9 mouse cellular contexts compared by ENCODE assay signal in genomic region chr9:40320405-40320804, GRCm38 (mm10). TPM values are rescaled to one million over a fixed set of nuclear protein-coding genes. Genes with fewer than 3 reads are reported as not detected.
DNase-seq lines count a peak whose midpoint lies in the region; ATAC-seq and TF ChIP-seq lines count a peak whose summit lies in the region.
"Had no signal": no experiment of that assay in that cellular context is flagged by ENCODE, and none has a peak within 500 bp of the region (broad histone marks: within the 10 kb centered on the region; RNA-seq: fewer than 3 reads in every experiment).

No protein-coding gene starts in this region.

- DNase-seq in heart, adult 2 months: no peak
- no peak for DNase-seq in heart, postnatal 4 days
- DNase-seq in lung, adult 2 months: no peak
- DNase-seq in hindbrain, embryonic 14.5 days (ENCODE audit: low spot score): no peak
- no peak for DNase-seq in c-Kit-positive CD71-positive TER-119-positive erythroid progenitor cells, embryonic 14.5 days (ENCODE audit: low spot score)
- no peak for DNase-seq in urinary bladder, postnatal 4 days (ENCODE audit: low spot score in 2 of 2)

- H3K9me3 ChIP-seq in lung, embryonic 16.5 days (ENCODE audit: control insufficient read depth, low read length): no peaks in the 10 kb centered on the region
- no peaks in the 10 kb centered on the region for H3K9me3 ChIP-seq in hindbrain, embryonic 14.5 days (ENCODE audit: control insufficient read depth, low read length)
- H3K9me3 ChIP-seq: midbrain, embryonic 12.5 days had no signal

- peak overlapping the region; percentile 32; the same call in 1 of the 2 replicates for H3K4me2 ChIP-seq in lung, embryonic 16.5 days (ENCODE audit: low read depth, low read length)
- no peak overlapping the region for H3K4me2 ChIP-seq in hindbrain, embryonic 14.5 days (replicated peaks)
- H3K4me2 ChIP-seq: midbrain, embryonic 12.5 days had no signal

- no peak for TF ChIP-seq CTCF in heart, adult 2 months (IDR thresholded peaks at IDR 0.05)
- no peak for TF ChIP-seq CTCF in lung, adult 2 months (IDR thresholded peaks at IDR 0.05; ENCODE audit: insufficient read depth, low read length)
- peak; percentile 14; the same call in 1 of the 2 replicates for TF ChIP-seq CTCF in small intestine, adult 2 months (IDR thresholded peaks at IDR 0.05; ENCODE audit: extremely low read depth, insufficient read length, insufficient replicate concordance, low read depth, low read length)

- no peaks in the 10 kb centered on the region for H3K79me2 ChIP-seq in heart, adult 2 months (replicated peaks; ENCODE audit: control insufficient read depth, insufficient read depth, low read length)

- no peak overlapping the region for H3K9ac ChIP-seq in heart, adult 2 months (ENCODE audit: low read depth, low read length)
- no peak overlapping the region; the same call in 1 of the 2 replicates for H3K9ac ChIP-seq in lung, embryonic 16.5 days (ENCODE audit: low read length)
- H3K9ac ChIP-seq in hindbrain, embryonic 14.5 days: no peak overlapping the region
- H3K9ac ChIP-seq: midbrain, embryonic 12.5 days had no signal

- ATAC-seq in lung, embryonic 16.5 days (ENCODE audit: low read depth): no peak
- ATAC-seq in hindbrain, embryonic 14.5 days (ENCODE audit: low FRiP score): no peak

- peaks cover 33% of the 10 kb centered on the region for H3K4me1 ChIP-seq in heart, adult 2 months (ENCODE audit: control insufficient read depth, insufficient read depth, low read length)
- H3K4me1 ChIP-seq in lung, embryonic 16.5 days (replicated peaks; ENCODE audit: control insufficient read depth, insufficient read depth, low read length): peaks cover 28% of the 10 kb centered on the region
- H3K4me1 ChIP-seq in lung, adult 2 months (ENCODE audit: control insufficient read depth, insufficient read depth, low read length): peaks cover 49% of the 10 kb centered on the region
- H3K4me1 ChIP-seq in hindbrain, embryonic 14.5 days (replicated peaks; ENCODE audit: control insufficient read depth, insufficient read depth, low read length): no peaks in the 10 kb centered on the region
- peaks cover 31% of the 10 kb centered on the region for H3K4me1 ChIP-seq in small intestine, adult 2 months (ENCODE audit: control insufficient read depth, insufficient read depth, insufficient read length, low read length)

- intact Hi-C loops in heart, adult 2 months (cut with DNase I): no loop called here

- H3K4me3 ChIP-seq in heart, adult 2 months: peak overlapping the region; percentile 28; the same call in 1 of the 2 replicates
- H3K4me3 ChIP-seq in lung, embryonic 16.5 days (ENCODE audit: low read length): no peak overlapping the region
- H3K4me3 ChIP-seq in lung, adult 2 months (replicated peaks; ENCODE audit: extremely low read depth, low read depth, low read length): no peak overlapping the region
- no peak overlapping the region; the same call in 1 of the 2 replicates for H3K4me3 ChIP-seq in hindbrain, embryonic 14.5 days (replicated peaks; ENCODE audit: low read length)
- H3K4me3 ChIP-seq in small intestine, adult 2 months (ENCODE audit: low read depth, low read length): peak overlapping the region; percentile 57
- H3K4me3 ChIP-seq: midbrain, embryonic 12.5 days had no signal

- peak overlapping the region; percentile 79 for H3K27ac ChIP-seq in heart, adult 2 months
- H3K27ac ChIP-seq in lung, embryonic 16.5 days (ENCODE audit: low read length): peak overlapping the region; percentile 82
- H3K27ac ChIP-seq in hindbrain, embryonic 14.5 days: peak overlapping the region; percentile 47; the same call in 1 of the 2 replicates
- H3K27ac ChIP-seq in small intestine, adult 2 months (ENCODE audit: insufficient read depth, low read depth, low read length): peak overlapping the region; percentile 68
- H3K27ac ChIP-seq: midbrain, embryonic 12.5 days had no signal

- TF ChIP-seq EP300 in heart, adult 2 months (IDR thresholded peaks at IDR 0.05; ENCODE audit: insufficient read depth, low read depth, low read length): no peak

- H3K36me3 ChIP-seq in heart, adult 2 months (ENCODE audit: control insufficient read depth, insufficient read depth, low read length): peaks cover 4% of the 10 kb centered on the region
- no peaks in the 10 kb centered on the region for H3K36me3 ChIP-seq in lung, embryonic 16.5 days (ENCODE audit: control insufficient read depth, insufficient read depth, low read length)
- peaks cover 47% of the 10 kb centered on the region for H3K36me3 ChIP-seq in hindbrain, embryonic 14.5 days (replicated peaks; ENCODE audit: control insufficient read depth, insufficient read depth)
- H3K36me3 ChIP-seq in small intestine, adult 2 months (ENCODE audit: control insufficient read depth, insufficient read depth, low read length): peaks cover 9% of the 10 kb centered on the region

- WGBS in heart, adult 2 months: 68% methylated on average over 8 of the region's 8 CpGs
- 82% methylated on average over 8 of the region's 8 CpGs for WGBS in lung, embryonic 16.5 days
- 75% methylated on average over 8 of the region's 8 CpGs for WGBS in lung, adult 2 months
- 90% methylated on average over 8 of the region's 8 CpGs for WGBS in hindbrain, embryonic 14.5 days
- WGBS in small intestine, adult 2 months: 59% methylated on average over 8 of the region's 8 CpGs

- TF ChIP-seq POLR2A in heart, adult 2 months (IDR thresholded peaks at IDR 0.05; ENCODE audit: insufficient read depth, low read depth, low read length): no peak
- TF ChIP-seq POLR2A in lung, adult 2 months (IDR thresholded peaks at IDR 0.05; ENCODE audit: borderline replicate concordance, extremely low read depth, low read depth, low read length): no peak
- TF ChIP-seq POLR2A in small intestine, adult 2 months (IDR thresholded peaks at IDR 0.05; ENCODE audit: low read depth, low read length): no peak

- H3K27me3 ChIP-seq in heart, adult 2 months (ENCODE audit: control insufficient read depth, insufficient read depth, low read length): no peaks in the 10 kb centered on the region
- H3K27me3 ChIP-seq in lung, embryonic 16.5 days (ENCODE audit: control insufficient read depth, insufficient read depth, low read depth, low read length): no peaks in the 10 kb centered on the region
- no peaks in the 10 kb centered on the region for H3K27me3 ChIP-seq in hindbrain, embryonic 14.5 days (ENCODE audit: control insufficient read depth, insufficient read depth, low read length)
- no peaks in the 10 kb centered on the region for H3K27me3 ChIP-seq in small intestine, adult 2 months (ENCODE audit: control insufficient read depth, insufficient read depth, low read length)
- H3K27me3 ChIP-seq: midbrain, embryonic 12.5 days had no signal

RNA-seq across cellular contexts. Expression of gene Scn3b, which starts 51.4 kb away (rescaled TPM):
- 1 to 10 TPM in 1 of 2 experiments, under 1 TPM in 1; 0.70 to 2.0 TPM for total RNA-seq in heart, adult 2 months (2021)
- polyA plus RNA-seq in heart, adult 2 months (2012; rRNA removed): 0.91 and 0.96 TPM in 2 replicates
- total RNA-seq in heart, postnatal 4 days (2021): under 1 TPM; 0.67 to 0.99 TPM
- polyA plus RNA-seq in lung, embryonic 16.5 days (2015; fragmentation: Nextera tagmentation; extraction: Ambion mirVana): 9.1 and 11.3 TPM in 2 replicates
- 23.6 and 33.2 TPM in 2 replicates for polyA plus RNA-seq in lung, adult 2 months (2012; rRNA removed)
- polyA plus RNA-seq in hindbrain, embryonic 14.5 days (2014; fragmentation: Nextera tagmentation; extraction: Ambion mirVana): 168 and 194 TPM in 2 replicates
- polyA plus RNA-seq in small intestine, adult 2 months (2012; rRNA removed): 0.13 and 0.43 TPM in 2 replicates

Comparison
In these comparisons a context has a peak if more than half of its experiments do, and no peak if none do; other contexts are left out.
1. H3K4me3 ChIP-seq: peak in heart, adult 2 months (single experiment) and small intestine, adult 2 months (single experiment); none in lung, embryonic 16.5 days (single experiment), lung, adult 2 months (single experiment) and hindbrain, embryonic 14.5 days (single experiment).
2. Peak in every context shown above with its lines, with median percentiles within 50 percentile points of each other: H3K27ac ChIP-seq.